Mouse (Mus musculus) cerebellum, adult 9-11 months (tissue): Measurements from ENCODE around the gene Fry.

ENCODE experiments used
- DNase-seq: peaks from one replicate; pipeline ENCODE4 v3.0.0; 2022

Gene Fry

DNA sequence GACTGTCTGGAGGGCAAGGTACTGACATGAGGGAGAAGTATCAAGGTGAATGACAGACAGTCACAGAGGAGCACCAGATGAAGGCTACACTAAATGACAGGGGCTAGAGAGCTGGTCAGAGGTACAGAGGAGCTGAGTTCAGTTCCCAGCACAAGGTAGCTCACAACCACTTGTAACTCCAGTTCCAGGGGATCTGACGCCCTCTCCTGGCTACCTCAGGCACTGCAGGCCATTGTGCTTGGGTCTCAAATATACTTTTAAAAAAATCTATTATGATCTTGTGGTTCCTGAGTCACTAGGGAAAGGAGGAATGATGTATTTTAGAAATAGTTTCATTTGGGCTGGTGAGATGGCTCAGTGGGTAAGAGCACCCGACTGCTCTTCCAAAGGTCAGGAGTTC lies 229.4 kb downstream of the Fry start:
- no peak for DNase-seq

DNA sequence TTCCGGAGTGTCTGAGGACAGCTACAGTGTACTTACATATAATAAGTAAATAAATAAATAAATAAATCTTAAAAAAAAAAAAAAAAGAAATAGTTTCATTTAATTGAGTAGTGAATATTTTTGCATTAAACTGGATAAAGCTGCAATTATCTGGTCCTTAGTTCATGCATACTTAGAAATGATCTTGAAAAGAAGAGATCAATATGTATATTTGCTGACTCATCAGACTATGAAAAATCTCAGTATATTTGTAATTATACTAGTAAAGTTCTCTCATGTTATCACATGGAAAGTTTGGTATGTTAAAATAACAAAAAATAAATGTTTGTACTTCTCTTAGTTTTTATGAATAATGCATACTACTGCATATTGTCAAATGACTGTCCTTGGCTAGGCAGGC lies 229.9 kb downstream of the Fry start:
- DNase-seq, result no peak

DNA sequence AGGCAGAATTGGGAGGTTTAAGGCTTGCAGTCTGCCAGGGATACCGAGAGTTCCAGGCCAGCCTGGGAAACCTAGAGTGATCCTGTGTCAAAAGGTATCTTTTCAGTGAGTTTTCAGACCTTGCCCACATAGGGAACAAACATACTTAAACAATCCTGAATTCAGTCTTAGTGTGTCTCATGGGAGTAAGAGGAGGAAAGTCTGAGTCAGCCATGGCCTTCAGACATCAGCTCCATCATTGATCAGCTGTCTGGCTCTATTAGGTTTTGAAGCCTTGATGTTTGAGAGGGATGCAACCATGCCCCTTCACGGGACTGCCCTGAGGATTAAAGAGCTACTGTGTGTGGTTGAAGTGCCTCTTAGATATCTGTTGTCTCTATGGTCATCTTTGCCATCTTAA lies 232.7 kb downstream of the Fry start:
- no peak for DNase-seq

DNA sequence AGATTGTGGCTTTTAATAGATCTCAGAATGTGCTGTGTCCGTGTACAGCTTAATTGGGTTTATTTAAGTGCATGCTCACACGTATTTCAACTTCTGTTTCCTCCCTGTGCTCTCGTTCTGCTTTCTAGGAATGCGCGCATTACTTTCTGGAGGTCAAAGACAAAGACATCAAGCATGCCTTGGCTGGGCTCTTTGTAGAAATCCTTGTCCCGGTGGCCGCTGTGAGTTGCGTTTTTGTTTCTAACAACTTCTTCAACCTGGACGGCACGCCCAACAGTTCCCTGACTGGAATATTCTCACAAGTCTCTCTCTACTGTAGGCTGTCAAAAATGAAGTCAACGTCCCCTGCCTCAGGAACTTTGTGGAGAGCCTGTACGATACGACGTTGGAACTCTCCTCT lies 240.2 kb downstream of the Fry start:
- DNase-seq, result no peak

DNA sequence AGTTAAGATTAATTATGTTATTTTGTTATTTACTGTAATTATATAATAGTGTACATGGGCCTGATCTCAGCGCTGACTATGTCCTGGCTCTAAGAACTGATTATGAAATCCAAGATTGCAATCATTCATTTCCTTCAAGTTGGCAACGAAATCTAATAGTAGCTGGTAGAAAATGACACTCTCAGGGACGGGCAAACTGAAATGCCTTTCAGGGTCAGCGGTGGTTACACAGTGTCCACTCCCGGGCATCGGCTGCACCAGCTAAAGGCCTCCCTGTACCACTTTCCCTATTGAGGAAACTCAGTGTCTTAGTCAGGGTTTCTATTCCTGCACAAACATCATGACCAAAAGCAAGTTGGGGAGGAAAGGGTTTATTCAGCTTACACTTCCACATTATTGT lies 243.8 kb downstream of the Fry start:
- DNase-seq, result no peak

DNA sequence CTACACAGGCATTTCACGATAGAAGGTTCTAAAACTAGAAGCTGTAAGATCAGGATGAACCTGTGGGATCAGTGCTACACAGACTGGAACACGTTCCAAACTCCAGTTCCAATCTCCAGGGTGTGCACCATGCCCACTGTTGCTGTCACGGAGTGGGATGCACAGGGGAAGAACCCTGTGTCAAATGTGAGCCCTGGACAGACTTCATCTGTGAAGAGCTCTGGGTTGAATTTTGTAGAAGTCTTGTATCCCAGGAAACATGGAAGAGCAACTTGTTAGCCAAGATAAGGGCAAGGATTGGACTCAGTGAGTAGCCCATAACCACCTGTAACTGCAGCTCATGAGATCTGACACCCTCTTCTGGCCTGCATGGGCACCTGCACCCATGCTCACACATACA lies 246.2 kb downstream of the Fry start:
- no peak for DNase-seq

DNA sequence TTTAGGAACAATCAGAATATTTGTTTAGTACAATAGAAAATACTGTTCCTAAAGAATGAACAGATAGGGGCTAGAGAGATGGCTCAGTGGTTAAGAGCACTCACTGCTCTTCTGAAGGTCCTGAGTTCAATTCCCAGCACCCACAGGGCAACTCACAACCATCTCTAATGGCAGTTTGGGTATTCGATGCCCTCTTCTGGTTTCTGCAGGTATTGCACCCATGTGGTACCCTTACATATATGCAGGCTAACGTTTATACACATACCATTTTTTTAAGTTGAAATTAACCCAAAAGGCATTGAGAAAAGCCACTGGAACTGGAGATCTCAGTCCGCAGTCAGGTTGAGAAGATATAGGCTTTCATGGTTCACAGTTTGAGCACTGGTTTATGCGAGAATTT lies 248.6 kb downstream of the Fry start:
- DNase-seq, result no peak

DNA sequence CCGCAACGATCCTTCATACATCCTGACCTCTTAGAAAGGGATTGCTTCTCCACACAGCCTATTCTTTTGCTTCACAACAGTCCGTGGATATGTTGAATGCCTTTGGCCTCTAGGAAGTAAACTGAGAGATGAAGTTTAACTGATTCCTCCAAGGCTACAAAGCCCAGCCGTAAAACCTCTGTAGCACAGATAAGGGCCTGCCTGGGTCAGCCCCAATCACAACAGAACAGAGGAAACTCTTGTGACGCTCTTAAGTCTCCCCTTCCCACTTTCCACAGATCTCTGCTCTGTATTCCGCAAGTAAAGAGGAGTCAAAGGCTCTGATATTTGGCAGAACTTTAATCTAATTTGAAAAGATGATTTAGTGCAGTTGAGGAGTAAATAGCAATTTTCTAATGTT lies 251.8 kb downstream of the Fry start:
- no peak for DNase-seq

DNA sequence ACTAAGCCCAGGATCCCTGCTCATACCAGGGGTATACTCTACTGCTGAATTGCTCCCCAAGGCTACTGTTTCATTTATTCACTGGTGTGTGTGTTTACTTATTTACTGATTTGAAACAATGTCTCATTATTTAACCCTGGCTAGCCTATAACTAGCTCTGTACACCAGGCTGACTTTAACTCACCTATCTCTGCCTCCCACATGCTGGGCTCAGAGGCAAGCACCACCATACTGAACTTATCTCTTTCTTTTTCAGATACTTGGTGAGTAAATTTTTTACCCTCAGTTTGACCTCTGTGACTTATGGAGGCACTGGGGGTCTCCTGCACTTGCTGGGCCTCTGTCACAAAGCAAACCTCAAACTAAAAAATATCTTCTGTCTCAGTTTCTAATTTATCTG lies 252.4 kb downstream of the Fry start:
- DNase-seq, result no peak

DNA sequence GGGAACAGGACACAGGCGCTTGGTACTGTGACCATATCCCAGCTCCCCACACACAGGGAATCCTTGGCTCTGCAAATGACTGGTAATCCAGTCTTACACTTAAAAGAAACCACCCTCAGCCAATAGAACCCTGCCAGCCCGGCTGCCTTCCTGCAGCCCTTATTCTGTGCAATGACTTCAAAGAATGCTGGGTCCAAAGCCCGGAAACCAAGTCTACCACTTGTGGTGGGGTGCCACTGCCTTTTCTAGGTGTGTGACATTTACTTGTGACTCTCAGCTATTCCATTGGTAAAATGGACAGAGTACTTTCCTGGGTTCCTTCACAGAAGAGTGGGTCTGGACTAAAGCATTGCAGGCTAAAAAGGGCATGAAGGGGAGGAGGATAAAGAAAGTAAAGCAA lies 254.5 kb downstream of the Fry start:
- no peak for DNase-seq

DNA sequence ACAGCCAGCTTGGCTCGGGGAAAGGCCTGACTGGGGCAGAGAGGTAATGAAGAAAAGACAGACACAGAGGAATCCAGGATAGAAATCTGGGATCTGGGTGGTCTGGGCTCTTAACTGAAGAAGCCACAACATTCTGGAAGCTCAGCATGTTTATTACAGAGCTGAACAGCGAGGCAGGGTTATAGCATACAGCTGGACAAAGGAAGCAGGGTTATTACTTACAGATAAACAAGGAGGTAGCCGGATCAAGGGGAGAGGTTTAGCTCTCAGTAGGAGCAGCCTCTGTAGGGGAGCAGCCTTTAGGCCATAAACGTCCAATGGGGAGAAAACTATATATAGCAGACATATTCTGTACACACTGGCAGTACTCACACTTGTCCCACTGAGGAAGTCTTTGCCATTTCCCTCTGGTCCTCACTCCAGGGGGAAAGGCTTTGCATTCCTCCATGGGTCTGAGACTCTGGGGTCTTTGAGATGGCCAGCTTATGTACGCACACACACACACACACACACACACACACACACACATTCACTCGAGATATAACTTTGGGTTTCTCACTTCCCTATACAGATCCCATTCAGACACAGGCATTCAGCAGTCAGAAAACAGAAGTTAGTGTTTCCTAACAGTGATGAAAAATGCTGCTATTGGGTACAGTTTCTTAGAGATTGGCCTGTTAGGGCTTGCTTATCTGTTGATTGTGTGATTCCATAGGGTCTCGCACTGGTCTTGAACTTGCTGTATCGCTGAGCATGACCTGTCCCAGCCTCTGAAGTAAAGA lies 256.5 kb downstream of the Fry start:
- no peak for DNase-seq

DNA sequence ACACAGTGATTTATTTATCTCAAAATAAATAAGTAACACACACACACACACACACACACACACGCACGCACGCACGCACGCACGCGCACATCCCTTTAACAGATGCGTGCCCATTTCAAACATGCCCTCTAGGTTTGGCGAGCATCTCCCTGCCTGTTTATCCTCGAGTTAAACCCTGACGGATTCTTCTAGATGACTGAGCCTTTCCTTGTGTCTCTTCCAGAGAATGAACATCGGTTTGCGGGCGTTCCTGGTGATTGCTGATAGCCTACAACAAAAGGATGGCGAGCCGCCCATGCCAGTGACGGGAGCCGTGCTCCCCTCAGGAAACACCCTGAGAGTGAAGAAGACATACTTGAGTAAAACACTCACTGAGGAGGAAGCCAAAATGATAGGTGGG lies 260.1 kb downstream of the Fry start:
- DNase-seq, result no peak

DNA sequence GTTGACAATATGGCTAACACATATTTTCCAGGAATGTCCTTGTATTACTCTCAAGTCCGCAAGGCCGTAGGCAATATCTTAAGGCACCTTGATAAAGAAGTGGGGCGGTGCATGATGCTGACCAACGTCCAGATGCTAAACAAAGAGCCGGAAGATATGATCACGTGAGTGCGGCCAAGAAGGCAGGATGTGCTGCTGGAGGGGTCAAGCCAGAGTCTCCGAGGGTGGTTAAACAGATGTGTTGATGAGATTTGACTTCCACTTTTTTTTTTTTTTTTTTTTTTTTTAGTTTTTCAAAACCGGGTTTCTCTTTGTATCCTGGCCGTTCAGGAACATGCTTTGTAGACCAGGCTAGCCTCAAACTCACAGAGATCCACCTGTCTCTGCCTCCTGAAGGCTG lies 262.3 kb downstream of the Fry start:
- DNase-seq, result no peak

DNA sequence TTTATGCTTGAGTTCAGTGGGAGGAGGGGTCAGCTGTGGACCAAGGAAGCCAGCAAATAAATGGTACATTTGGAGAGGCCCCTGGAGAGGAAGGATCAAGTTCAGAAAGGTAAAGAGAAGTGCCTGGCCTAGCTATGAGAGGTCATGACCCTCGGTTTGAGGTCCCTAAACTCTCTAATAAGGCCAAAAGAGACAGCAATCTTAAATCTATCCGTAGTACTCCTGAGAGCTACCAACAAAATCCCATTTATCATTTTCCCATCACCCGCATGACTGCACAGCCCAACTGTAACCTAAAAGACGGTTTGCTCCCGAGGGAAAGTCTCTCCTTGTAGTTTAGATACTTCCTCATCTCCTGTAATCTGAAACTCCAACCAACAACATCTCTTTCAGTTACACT lies 264.0 kb downstream of the Fry start:
- no peak for DNase-seq

DNA sequence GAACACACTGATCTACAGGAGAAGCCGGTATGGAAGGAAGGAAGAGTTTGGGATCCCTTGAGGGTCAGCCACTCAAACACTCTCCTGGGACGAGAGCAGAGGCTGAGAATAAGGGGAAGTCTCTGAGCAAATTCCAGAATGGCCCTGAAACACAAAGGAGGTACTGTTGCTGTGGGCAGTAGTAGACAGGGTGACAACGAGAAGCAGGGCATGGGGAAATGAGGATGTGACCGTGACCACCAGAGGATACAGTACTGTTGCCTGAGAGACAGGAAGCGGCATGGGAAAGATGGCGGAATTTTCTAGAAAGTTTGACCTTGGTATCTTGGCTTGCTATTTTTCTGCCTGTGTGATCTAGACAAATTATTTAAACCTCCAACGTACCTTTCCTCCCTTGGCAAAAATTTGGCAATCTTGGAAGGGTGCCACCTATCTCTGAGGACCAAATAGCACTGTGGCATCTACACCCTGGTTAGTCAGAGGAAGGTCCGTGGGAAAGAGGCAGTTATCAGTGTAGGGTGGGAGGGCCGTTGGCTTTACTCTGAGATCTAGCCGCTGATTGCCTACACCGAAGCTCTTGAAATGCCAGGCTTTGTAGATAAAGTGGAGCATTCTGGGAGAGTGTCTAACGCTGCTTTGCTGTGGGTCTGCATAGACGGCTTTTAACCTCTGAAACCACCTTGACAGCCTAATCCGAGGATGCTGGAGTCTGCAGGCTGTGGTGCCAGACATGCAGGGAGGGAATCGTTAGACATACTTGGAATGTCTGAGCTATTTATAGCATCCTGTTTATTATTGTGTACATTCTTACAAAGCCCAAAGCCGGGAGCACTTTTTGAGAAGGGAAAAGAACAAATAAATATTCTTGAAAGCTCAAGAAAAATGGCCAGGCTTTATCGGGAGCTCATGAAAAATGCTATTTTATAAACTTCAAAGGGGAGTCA lies 266.1 kb downstream of the Fry start:
- no peak for DNase-seq

DNA sequence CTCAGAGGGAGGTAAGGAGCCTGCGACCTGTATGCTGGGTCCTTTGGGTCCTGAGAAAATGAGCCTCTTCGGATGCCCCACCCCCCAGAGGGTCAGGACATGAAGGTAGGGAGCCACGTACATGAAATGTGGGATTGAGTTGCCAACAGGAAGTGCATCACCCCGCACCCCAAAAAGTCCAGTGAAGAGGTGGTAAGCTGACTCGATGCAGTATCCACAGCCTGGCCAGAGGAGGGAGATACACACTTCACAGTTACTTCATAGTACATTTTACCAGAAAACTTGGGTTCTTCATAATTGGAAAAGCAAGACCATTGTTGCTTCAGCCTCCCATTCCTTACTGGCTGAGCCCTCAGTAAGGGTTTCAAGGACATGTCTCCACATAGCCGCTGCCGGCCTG lies 266.8 kb downstream of the Fry start:
- DNase-seq, result no peak

DNA sequence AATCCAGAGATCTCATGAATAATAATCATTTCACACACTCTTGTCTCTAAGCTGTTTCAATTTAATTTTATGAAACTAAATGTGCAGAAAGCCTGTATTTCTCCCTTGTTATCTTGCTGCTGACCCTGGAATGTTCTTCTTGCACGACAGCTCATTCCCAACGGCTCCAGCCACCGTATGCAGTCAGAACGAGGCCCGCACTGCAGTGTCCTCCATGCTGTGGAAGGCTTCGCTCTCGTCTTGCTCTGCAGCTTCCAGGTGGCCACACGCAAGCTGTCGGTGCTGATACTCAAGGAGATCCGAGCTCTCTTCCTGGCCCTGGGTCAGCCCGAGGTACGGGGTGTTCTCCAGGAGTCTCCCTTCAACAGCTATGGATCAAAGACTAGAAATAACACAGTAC lies 270.2 kb downstream of the Fry start:
- no peak for DNase-seq

DNA sequence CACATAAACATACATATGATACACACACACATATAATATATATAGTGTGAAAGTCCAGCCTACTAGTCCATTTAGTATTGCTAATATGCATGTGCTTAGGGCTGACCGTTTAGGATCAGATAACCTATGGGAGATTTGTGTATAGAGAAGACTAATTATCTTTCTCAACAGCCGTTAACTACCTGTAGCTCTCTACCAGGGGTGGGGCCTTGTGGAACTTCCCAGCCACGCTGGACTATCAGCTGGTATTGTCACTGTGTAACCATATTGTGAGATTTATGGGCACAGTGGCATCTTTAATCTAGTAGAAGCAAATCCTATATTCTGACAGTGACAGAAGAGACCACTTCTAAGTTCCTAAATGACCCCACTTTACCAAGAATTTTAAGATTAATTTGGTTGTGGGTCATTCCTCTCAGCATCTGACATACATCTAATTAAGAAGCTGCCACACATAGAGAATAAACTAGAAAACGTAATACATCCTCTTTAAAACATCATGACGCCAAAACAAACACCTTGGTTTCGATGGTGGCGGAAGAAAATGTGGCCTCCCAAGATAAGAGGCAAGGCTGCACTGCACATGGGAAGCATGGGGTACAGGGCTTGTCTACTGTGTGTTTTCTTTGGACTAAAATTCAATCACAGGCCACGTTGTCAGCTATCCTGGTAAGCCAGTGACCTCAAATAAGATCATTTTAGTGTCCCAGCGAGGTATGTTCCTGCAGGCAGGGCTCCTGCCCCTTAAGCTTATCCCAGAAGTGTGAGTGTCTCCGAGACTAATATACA lies 271.3 kb downstream of the Fry start:
- DNase-seq, result no peak

DNA sequence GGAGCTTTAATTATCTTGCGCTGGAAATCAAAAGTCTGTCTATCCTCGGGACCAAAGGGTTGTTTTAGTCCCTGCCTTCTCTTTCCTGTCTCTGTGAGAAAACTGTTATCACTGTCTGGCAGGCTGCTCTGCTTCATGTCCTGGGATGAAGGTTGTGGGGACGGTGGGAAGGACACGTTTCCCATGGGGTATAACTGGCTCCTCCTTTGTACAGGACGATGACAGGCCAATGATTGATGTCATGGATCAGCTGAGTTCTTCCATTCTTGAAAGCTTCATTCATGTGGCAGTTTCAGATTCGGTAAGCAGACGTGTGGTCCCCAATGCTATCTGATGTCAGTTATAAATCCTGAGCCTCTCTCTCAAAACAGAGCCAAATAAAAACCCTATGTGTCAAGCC lies 272.0 kb downstream of the Fry start:
- DNase-seq, result no peak

DNA sequence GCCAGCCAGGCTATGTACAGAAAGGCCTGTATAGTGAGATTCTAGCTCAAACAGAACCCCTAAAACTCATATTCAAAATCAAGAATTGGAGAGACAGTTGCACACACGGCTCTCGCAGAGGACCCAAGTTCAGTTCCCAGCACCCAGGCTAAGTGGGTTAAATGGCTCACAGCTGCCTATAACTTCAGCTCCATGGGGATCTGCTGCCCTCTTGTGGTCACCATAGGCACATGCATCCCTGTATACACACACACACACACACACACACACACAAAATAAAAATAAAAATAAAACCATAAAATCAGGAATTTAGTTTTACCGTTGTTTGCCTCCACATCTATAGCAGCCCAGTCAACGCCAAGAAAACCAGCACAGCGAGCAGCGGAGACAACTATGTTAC lies 276.2 kb downstream of the Fry start:
- no peak for DNase-seq

DNA sequence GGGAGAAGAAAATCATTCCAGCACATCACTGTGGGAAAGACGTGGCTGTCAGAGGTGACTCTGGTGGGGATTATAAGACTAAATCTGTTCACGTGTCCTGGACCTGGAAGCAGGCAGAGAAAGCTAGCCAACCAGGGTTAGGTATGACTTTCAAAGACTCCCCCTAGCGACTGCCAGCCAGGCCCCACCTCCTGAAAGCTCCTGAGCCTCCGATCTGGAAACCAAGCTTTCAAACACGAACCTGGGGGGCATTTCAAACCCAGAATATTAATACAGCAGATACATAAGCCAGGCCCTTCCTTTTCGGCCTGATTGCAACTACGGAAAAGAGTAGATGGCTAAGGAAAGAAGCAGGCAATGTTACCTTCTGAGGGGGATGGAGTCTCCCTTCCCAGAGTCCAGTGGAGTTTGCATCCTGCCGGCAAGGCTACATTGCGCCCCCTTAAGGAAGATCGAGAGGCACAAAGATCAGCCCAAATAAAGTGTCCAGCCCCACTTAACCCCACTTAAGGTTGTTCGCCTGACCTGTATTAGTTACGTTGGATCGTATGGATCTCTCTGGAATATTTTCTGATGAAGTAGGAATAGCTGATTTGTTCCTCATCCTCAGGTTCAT lies 284.5 kb downstream of the Fry start:
- DNase-seq, result no peak

DNA sequence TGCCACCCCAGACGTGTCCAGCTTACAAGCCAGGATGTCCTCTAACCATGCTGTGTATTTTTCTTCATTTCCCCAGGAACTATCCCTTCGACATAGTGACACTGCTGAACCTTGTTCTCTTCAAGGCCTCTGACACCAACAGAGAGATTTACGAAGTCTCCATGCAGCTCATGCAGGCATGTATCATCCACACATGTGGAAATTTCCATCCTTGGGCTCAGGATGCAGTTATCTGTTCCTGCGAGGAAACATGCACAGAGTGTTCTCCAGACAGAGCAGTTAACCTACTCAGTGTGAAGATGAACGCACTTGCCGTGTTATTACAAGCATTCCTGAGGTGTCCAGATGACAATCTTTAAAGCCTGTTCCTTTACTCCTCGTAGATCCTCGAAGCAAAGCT lies 286.4 kb downstream of the Fry start:
- no peak for DNase-seq

DNA sequence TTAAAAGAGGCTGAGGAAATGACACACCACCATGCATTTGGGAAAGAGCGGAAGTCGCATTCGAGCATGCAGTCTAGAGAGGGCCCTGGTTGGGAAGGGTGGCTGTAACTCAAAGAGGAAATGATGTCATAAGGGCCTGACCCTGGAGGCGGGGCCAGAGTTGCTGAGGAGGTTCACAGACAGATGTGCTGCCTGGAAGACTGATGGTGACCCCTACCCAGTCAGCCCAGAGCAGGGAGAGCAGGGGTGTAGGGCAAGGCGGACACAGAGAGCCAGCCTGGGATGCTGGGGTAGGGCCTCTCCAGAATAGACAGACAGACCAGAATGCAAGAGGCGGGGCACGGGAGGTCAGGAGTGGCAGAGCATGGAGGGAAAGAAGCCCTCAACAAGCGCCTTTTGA lies 290.5 kb downstream of the Fry start:
- no peak for DNase-seq
